Mouse (Mus musculus) lung, postnatal 25 days (tissue): ENCODE results near the gene Cd68.
"Not testable (repeated sequence)": the region's sequence is repeated elsewhere in the genome, so short reads cannot be mapped to it uniquely, and the experiment has no call there.

Experiments used
- DNase-seq: peaks from one replicate; pipeline ENCODE4 v3.0.0; 2022; ENCODE audit warnings: low spot score

Cd68 gene

GRCm38 (mm10) chr11:69665961-69666664 lies at the start of gene Cd68:
TSS of gene Cd68 (minus strand) at chr11:69666153.
- DNase-seq = peak; percentile 76

GRCm38 (mm10) chr11:69715482-69715881 lies 49.5 kb upstream of the Cd68 start:
- DNase-seq = peak; percentile 29

GRCm38 (mm10) chr11:69714636-69715329 lies 48.8 kb upstream of the Cd68 start:
- no peak for DNase-seq

GRCm38 (mm10) chr11:69712954-69713672 lies 47.2 kb upstream of the Cd68 start:
- DNase-seq = no peak

- DNase-seq = no peak
Measured at GRCm38 (mm10) chr11:69711082-69711481, 45.1 kb upstream of the Cd68 start.

GRCm38 (mm10) chr11:69710470-69710869 lies 44.5 kb upstream of the Cd68 start:
- DNase-seq = no peak

GRCm38 (mm10) chr11:69709554-69710446 lies 43.8 kb upstream of the Cd68 start:
- DNase-seq = no peak

- DNase-seq = no peak
Measured at GRCm38 (mm10) chr11:69708614-69709265, 42.8 kb upstream of the Cd68 start.

GRCm38 (mm10) chr11:69707873-69708381 lies 42.0 kb upstream of the Cd68 start:
- DNase-seq = no peak

GRCm38 (mm10) chr11:69707480-69707847 lies 41.5 kb upstream of the Cd68 start:
- no peak for DNase-seq

- peak; percentile 61 for DNase-seq
Measured at GRCm38 (mm10) chr11:69706775-69707479, 41.0 kb upstream of the Cd68 start.

GRCm38 (mm10) chr11:69704613-69705010 lies 38.7 kb upstream of the Cd68 start:
- no peak for DNase-seq

GRCm38 (mm10) chr11:69703814-69704612 lies 38.1 kb upstream of the Cd68 start:
- DNase-seq = no peak

- DNase-seq = not testable (repeated sequence)
Measured at GRCm38 (mm10) chr11:69703381-69703780, 37.4 kb upstream of the Cd68 start.

GRCm38 (mm10) chr11:69702886-69703285 lies 36.9 kb upstream of the Cd68 start:
- not testable (repeated sequence) for DNase-seq

- no peak for DNase-seq
Measured at GRCm38 (mm10) chr11:69699595-69699994, 33.6 kb upstream of the Cd68 start.

- DNase-seq = no peak
Measured at GRCm38 (mm10) chr11:69698574-69698973, 32.6 kb upstream of the Cd68 start.

GRCm38 (mm10) chr11:69697396-69697795 lies 31.4 kb upstream of the Cd68 start:
- no peak for DNase-seq

GRCm38 (mm10) chr11:69695361-69696181 lies 29.6 kb upstream of the Cd68 start, which contains the start of the genes Tnfsf12 and Tnfsfm13:
TSS of gene Tnfsf12 (minus strand) at chr11:69695849.
TSS of gene Tnfsfm13 (minus strand) at chr11:69696098.
- DNase-seq = peak; percentile 79
